Mouse (Mus musculus): ENCODE data around the gene C1s1. TPM values are rescaled to one million over a fixed set of nuclear protein-coding genes. Genes with fewer than 3 reads are reported as not detected.
"Not testable (repeated sequence)": the region's sequence is repeated elsewhere in the genome, so short reads cannot be mapped to it uniquely, and the experiment has no call there.

The C1s1 gene
- total RNA-seq (2015; ENCODE audit: low replicate concordance) (not detected in 2 replicates), total RNA-seq (2017; ENCODE audit: low replicate concordance) (0.77 TPM in 1 of 2 replicates, not detected in the other)

GRCm38 (mm10) chr6:124542284-124542683 is at the start of gene C1s1:
TSS of gene C1s1 (minus strand) at chr6:124542359.
- ATAC-seq (replicated peaks; ENCODE audit: low FRiP score, poor library complexity, severe bottlenecking), result not testable (repeated sequence)

GRCm38 (mm10) chr6:124588771-124589170 is 46.6 kb upstream of the C1s1 start:
- no peak for ATAC-seq (replicated peaks; ENCODE audit: low FRiP score, poor library complexity, severe bottlenecking)

GRCm38 (mm10) chr6:124586266-124586665 is 44.1 kb upstream of the C1s1 start:
- no peak for ATAC-seq (replicated peaks; ENCODE audit: low FRiP score, poor library complexity, severe bottlenecking)

- no peak for ATAC-seq (replicated peaks; ENCODE audit: low FRiP score, poor library complexity, severe bottlenecking)
These were observed 43.6 kb upstream of the C1s1 start for GRCm38 (mm10) chr6:124585761-124586160.

- no peak for ATAC-seq (replicated peaks; ENCODE audit: low FRiP score, poor library complexity, severe bottlenecking)
These were observed 42.8 kb upstream of the C1s1 start for GRCm38 (mm10) chr6:124584935-124585334.

- no peak for ATAC-seq (replicated peaks; ENCODE audit: low FRiP score, poor library complexity, severe bottlenecking)
These were observed 40.1 kb upstream of the C1s1 start for GRCm38 (mm10) chr6:124582231-124582630.

GRCm38 (mm10) chr6:124580155-124580554 is 38.0 kb upstream of the C1s1 start:
- 0 out of 2 replicates have a peak, but pooled peaks have one; percentile 41 for ATAC-seq (replicated peaks; ENCODE audit: low FRiP score, poor library complexity, severe bottlenecking)

- ATAC-seq (replicated peaks; ENCODE audit: low FRiP score, poor library complexity, severe bottlenecking), result not testable (repeated sequence)
These were observed 33.1 kb upstream of the C1s1 start for GRCm38 (mm10) chr6:124575155-124575678.

- ATAC-seq (replicated peaks; ENCODE audit: low FRiP score, poor library complexity, severe bottlenecking), result peak; percentile 61; the same call in 1 of the 2 replicates
These were observed 27.9 kb upstream of the C1s1 start, which contains the start of gene C1rb for GRCm38 (mm10) chr6:124570026-124570425. TSS of gene C1rb (plus strand) at chr6:124570294.

- ATAC-seq (replicated peaks; ENCODE audit: low FRiP score, poor library complexity, severe bottlenecking), result not testable (repeated sequence)
These were observed 19.5 kb upstream of the C1s1 start for GRCm38 (mm10) chr6:124561611-124562010.

GRCm38 (mm10) chr6:124561156-124561555 is 19.0 kb upstream of the C1s1 start:
- ATAC-seq (replicated peaks; ENCODE audit: low FRiP score, poor library complexity, severe bottlenecking), result not testable (repeated sequence)

GRCm38 (mm10) chr6:124555956-124556355 is 13.8 kb upstream of the C1s1 start:
- ATAC-seq (replicated peaks; ENCODE audit: low FRiP score, poor library complexity, severe bottlenecking), result peak; percentile 81

GRCm38 (mm10) chr6:124552766-124553165 is 10.6 kb upstream of the C1s1 start:
- ATAC-seq (replicated peaks; ENCODE audit: low FRiP score, poor library complexity, severe bottlenecking), result no peak

- ATAC-seq (replicated peaks; ENCODE audit: low FRiP score, poor library complexity, severe bottlenecking), result 0 out of 2 replicates have a peak, but pooled peaks have one; percentile 70
These were observed 6.9 kb upstream of the C1s1 start for GRCm38 (mm10) chr6:124549023-124549550.

- ATAC-seq (replicated peaks; ENCODE audit: low FRiP score, poor library complexity, severe bottlenecking), result peak; percentile 94
These were observed 5.8 kb upstream of the C1s1 start for GRCm38 (mm10) chr6:124547979-124548378.

- ATAC-seq (replicated peaks; ENCODE audit: low FRiP score, poor library complexity, severe bottlenecking), result no peak
These were observed 3.3 kb upstream of the C1s1 start for GRCm38 (mm10) chr6:124545425-124545824.

- no peak for ATAC-seq (replicated peaks; ENCODE audit: low FRiP score, poor library complexity, severe bottlenecking)
These were observed 2.3 kb upstream of the C1s1 start for GRCm38 (mm10) chr6:124544466-124544865.

GRCm38 (mm10) chr6:124541176-124541575 is 983 bp downstream of the C1s1 start:
- ATAC-seq (replicated peaks; ENCODE audit: low FRiP score, poor library complexity, severe bottlenecking), result not testable (repeated sequence)

- not testable (repeated sequence) for ATAC-seq (replicated peaks; ENCODE audit: low FRiP score, poor library complexity, severe bottlenecking)
These were observed 5.9 kb downstream of the C1s1 start for GRCm38 (mm10) chr6:124536125-124536829.

- ATAC-seq (replicated peaks; ENCODE audit: low FRiP score, poor library complexity, severe bottlenecking), result no peak
These were observed 11.1 kb downstream of the C1s1 start for GRCm38 (mm10) chr6:124531077-124531476.

- ATAC-seq (replicated peaks; ENCODE audit: low FRiP score, poor library complexity, severe bottlenecking), result no peak
These were observed 14.3 kb downstream of the C1s1 start for GRCm38 (mm10) chr6:124527881-124528280.

Measured in erythroblast, adult 5-6 weeks (primary cell).